Mouse (Mus musculus) liver, embryonic 15.5 days (tissue): ENCODE data around the gene Xlr3a. TPM values are rescaled to one million over a fixed set of nuclear protein-coding genes. Genes with fewer than 3 reads are reported as not detected.
"Not testable (repeated sequence)": the region's sequence is repeated elsewhere in the genome, so short reads cannot be mapped to it uniquely, and the experiment has no call there.

Source experiments
- ATAC-seq: fragments of 200-750 bp; cut with Nextera tagmentation; 2 replicates; pipeline ENCODE4 v1.8.0; 2017; ENCODE audit warnings: moderate number of reproducible peaks, mild to moderate bottlenecking, moderate library complexity; ENCODE audit not compliant: insufficient read depth
- H3K27ac ChIP-seq: fragments of 300-500 bp; sonication (generic); replicated peaks from 2 replicates; pipeline ENCODE4 v1.5.1; 2015; ENCODE audit warnings: mild to moderate bottlenecking, inconsistent platforms
- H3K27me3 ChIP-seq: fragments of 300-500 bp; sonication (generic); 2 replicates; pipeline ENCODE4 v1.6.1; 2015; ENCODE audit warnings: mild to moderate bottlenecking, inconsistent platforms
- H3K36me3 ChIP-seq: fragments of 300-500 bp; sonication (generic); replicated peaks from 2 replicates; pipeline ENCODE4 v1.6.1; 2015; ENCODE audit warnings: moderate library complexity, mild to moderate bottlenecking, inconsistent platforms
- H3K4me1 ChIP-seq: fragments of 300-500 bp; sonication (generic); replicated peaks from 2 replicates; pipeline ENCODE4 v1.6.1; 2015; ENCODE audit warnings: inconsistent platforms
- H3K4me2 ChIP-seq: fragments of 300-500 bp; sonication (generic); 2 replicates; pipeline ENCODE4 v1.6.1; 2015; ENCODE audit warnings: moderate library complexity, mild to moderate bottlenecking, inconsistent platforms
- H3K4me3 ChIP-seq: fragments of 300-500 bp; sonication (generic); replicated peaks from 2 replicates; pipeline ENCODE4 v1.5.1; 2015; ENCODE audit warnings: mild to moderate bottlenecking, inconsistent platforms
- H3K9ac ChIP-seq: fragments of 300-500 bp; sonication (generic); 2 replicates; pipeline ENCODE4 v1.6.1; 2015; ENCODE audit warnings: moderate library complexity, mild to moderate bottlenecking, inconsistent platforms
- H3K9me3 ChIP-seq: fragments of 300-500 bp; sonication (generic); replicated peaks from 2 replicates; pipeline ENCODE4 v1.6.1; 2016; ENCODE audit warnings: inconsistent platforms
- WGBS: fragments of 180-500 bp; shearing (Covaris S2); methylation state at CpG from one replicate; pipeline ENCODE4 v1.1.7; 2015; ENCODE audit warnings: mixed read lengths; ENCODE audit not compliant: insufficient replicate concordance; 5-methylcytosine and 5-hydroxymethylcytosine counted together
- polyA plus RNA-seq: library from polyadenylated mRNA; unstranded; fragments of >200 nt; fragmentation: Nextera tagmentation; extraction: Ambion mirVana; gene quantifications from 2 replicates; pipeline ENCODE4 v1.2.1, GENCODE M21; 2015

The Xlr3a gene
- polyA plus RNA-seq: 2.4 and 3.2 TPM in 2 replicates

DNA sequence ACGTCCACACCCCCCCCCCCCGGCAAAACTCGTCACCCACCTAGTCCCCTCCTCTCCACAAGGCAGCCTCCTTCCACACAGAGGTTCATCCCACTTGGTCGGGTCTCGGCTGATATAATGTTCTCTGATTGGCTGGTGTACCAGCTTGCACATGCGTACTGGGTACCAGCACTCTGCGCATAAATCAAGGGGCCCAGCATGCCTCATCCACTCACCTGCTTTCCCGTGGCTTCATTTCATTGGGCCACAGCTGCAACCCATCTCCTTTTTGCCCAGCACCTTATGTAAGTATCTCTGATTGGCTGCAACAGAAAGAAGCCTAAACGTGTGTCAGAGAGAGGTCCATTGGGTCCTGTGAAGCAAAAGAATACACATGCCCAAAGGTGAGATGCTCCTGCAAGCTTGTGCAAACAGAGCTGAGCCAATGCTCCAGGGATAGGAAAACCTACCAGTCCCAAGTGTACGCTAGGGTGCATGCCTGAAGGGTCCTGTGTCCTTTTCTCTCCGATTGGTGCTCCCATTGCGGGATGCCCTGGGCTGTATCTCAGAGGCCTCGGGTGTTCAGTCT lies at the start of gene Xlr3a:
Gene Xlr3a (minus strand): TSS at position 155 of the 568 bp plus-strand sequence.
- ATAC-seq, H3K9ac ChIP-seq, H3K36me3 ChIP-seq, H3K4me3 ChIP-seq, H3K27me3 ChIP-seq, H3K27ac ChIP-seq, H3K4me1 ChIP-seq, H3K4me2 ChIP-seq, H3K9me3 ChIP-seq: not testable (repeated sequence)
- WGBS: 60% methylated on average over 13 of the region's 13 CpGs

DNA sequence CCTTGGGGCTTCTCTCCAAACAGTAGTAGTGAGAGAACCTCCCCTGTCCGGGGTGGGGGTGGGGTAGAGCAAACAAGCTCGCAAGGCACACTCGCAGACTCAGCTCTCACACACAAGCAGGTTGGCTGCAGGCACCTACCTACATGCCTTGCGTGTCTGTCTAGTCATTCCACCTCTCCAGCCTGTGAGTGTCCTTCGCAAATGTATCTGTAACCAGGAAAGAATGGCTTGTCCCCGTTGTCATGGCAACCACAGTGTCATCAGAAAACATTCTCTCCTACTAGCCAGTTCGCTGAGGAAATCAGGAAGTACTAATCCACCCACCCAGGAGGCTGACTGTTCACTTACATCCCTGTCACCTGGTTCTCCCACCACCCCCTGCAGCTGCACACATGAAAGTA lies 46.3 kb upstream of the Xlr3a start:
- H3K4me2 ChIP-seq, H3K4me1 ChIP-seq, H3K27ac ChIP-seq, H3K4me3 ChIP-seq, H3K27me3 ChIP-seq, H3K9me3 ChIP-seq, H3K36me3 ChIP-seq, H3K9ac ChIP-seq: not testable (repeated sequence)
- no CpG with 5 or more reads among the region's 7 CpGs for WGBS
- ATAC-seq: peak; percentile 37; the same call in 1 of the 2 replicates

DNA sequence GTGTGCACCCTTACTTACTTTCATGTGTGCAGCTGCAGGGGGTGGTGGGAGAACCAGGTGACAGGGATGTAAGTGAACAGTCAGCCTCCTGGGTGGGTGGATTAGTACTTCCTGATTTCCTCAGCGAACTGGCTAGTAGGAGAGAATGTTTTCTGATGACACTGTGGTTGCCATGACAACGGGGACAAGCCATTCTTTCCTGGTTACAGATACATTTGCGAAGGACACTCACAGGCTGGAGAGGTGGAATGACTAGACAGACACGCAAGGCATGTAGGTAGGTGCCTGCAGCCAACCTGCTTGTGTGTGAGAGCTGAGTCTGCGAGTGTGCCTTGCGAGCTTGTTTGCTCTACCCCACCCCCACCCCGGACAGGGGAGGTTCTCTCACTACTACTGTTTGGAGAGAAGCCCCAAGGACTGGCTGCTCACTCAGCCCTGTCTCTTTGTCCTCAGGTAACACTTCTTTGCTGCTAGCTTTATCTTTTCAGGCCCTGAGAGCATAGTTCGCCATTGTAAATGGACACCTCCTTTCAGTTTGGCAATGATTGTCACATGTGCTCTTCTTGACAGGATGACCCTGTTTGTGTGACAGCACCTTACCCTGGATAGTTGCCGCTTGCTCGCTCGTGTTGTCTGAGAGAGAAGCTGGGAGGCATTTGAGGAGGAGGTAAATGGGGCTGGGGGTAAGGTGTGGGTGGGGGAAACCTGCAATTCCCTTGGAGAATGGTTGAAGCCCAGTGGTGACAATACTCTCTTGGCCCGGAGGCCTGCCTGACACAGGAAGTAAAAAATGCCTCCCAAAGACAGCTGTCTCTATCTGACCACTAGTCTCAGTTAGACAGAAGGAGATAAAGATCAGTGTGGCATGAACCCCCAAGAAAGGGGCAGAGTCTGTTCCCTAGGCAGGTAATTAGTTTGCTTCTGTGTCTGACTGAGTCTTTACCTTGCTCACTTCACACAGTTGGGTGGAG lies 26.2 kb upstream of the Xlr3a start:
- not testable (repeated sequence) for H3K9ac ChIP-seq, H3K27me3 ChIP-seq, H3K9me3 ChIP-seq, H3K36me3 ChIP-seq, H3K4me1 ChIP-seq, H3K4me3 ChIP-seq, H3K27ac ChIP-seq, H3K4me2 ChIP-seq
- no CpG with 5 or more reads among the region's 12 CpGs for WGBS
- 0 out of 2 replicates have a peak, but pooled peaks have one; percentile 22 for ATAC-seq

DNA sequence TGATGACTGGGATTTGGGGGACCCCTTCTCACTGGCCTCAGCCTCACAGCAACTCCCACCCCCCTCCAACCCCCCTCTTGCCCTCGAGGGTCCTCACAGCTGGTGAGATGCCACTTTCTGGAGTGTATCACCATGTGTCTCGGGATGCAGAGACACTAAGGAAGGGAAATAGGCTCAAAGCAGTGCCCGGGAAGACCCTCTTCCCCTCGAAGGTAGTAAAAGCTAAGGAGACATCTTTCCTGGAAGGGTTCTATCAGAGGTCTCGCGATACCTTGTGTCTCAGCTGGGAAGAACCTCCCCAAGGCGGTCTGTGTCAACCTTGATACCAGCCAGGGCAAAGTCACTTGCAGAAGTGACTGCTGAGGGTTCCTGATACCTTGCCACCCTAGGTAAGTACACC lies 19.9 kb upstream of the Xlr3a start, which contains the start of gene Gm14685:
Gene Gm14685 (plus strand): TSS at position 301 of the 400 bp plus-strand sequence.
- not testable (repeated sequence) for H3K4me3 ChIP-seq, H3K4me2 ChIP-seq, H3K4me1 ChIP-seq, H3K27me3 ChIP-seq, H3K36me3 ChIP-seq, H3K9me3 ChIP-seq, H3K9ac ChIP-seq, ATAC-seq, H3K27ac ChIP-seq
- no CpG with 5 or more reads among the region's 7 CpGs for WGBS

DNA sequence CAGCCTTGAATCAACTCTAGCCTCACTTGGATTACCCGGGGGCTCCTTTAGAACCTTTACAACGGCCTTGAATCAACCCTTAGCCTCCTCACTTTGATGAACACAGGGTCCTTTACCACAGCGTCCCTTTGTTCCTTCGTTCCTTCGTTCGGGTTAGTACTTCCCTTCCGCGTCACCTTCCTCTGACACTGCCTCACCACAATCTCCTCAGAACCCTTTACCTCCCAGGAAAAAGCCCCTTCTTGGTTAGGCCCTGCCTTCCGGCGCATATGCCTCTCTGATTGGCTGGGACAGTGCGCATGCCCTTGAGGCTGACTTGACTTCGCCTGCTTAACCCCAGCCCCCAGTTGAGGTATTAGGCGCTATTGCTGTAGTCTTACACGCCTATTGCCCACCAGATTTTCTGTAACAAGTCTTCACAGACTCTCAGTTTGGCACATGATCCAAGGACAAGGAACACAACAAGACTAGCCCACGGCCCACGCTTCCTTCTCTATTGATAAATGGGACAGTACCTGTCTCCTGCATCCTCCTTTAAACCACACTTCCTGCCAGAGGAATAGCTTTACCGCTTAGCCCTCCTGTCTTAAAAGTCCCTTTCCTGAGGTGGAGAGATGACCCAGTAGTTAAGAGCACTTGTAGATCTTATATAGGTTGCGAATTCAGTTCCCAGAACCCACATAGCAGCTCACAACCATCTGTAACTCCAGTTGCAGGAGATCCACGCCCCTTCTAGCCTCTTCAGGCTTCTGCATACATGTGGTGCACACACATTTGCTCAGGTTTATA lies 14.4 kb downstream of the Xlr3a start, which contains the start of gene Xlr4a:
Gene Xlr4a (minus strand): TSS at position 212 of the 789 bp plus-strand sequence.
- 48% methylated on average over 19 of the region's 19 CpGs for WGBS

DNA sequence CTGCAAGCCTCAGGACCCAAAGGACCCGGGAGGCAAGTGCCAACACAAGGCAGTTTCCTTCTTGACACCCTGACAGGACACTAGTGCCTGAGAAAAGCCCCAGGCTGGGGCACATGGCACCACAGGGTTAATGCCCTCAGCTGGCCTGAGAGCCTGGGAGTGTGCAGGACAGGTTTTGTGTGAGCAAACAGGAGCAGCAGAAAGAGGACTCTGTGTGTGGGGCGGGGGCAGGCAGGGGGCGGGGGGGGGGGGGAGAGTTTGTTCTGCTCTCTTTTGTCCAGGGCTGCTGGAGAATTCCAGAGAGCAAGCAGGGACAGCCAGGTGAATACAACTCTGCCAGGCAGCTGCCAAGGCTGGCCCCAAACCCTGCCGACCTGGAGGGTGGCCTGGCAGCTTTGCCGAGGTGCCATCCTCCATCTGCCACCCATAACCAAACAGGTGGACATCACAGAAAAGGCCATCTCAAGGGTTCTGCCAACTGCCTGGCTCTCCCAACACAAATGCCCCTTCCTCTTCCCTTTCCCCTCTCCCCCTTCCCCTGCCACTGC lies 30.1 kb downstream of the Xlr3a start:
- not testable (repeated sequence) for ATAC-seq, H3K27ac ChIP-seq
- WGBS: 29% methylated on average over 1 of the region's 5 CpGs

More for the DNA sequence above, 14.4 kb downstream of the Xlr3a start, which contains the start of gene Xlr4a:
- H3K27ac ChIP-seq, H3K4me3 ChIP-seq, H3K36me3 ChIP-seq, ATAC-seq, H3K27me3 ChIP-seq, H3K9ac ChIP-seq, H3K9me3 ChIP-seq, H3K4me2 ChIP-seq, H3K4me1 ChIP-seq: not testable (repeated sequence)

DNA sequence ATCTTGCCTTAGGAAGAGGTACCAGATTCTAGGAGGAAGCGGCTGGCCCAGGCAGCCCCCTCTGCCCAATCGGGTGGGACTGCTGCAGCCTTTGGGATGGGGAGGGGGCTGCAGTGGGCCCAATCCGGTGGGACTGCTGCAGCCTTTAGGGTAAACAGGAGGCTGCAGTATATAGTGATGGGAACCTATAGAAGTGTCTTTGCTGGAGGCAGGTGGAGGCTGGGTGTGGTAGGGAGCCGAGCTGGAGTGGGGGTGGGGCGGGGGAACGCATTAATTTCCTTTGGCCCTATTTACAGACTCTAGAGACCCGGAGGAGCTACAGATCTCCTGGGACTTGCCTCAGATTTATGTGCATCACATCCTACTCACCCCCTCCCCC lies 32.5 kb downstream of the Xlr3a start, which contains the start of gene Pnma3:
Gene Pnma3 (plus strand): TSS at position 373 of the 379 bp plus-strand sequence.
- Histone ChIP-seq H3K4me3 (no peak within 1 kb of the TSS), H3K27me3 (peaks cover 9% of the 10 kb centered on the region; the same call in 1 of the 2 replicates), H3K36me3 (no peaks in the 10 kb centered on the region), H3K4me2 (no peak within 1 kb of the TSS), H3K9me3 (no peaks in the 10 kb centered on the region), H3K4me1 (no peaks in the 10 kb centered on the region), H3K27ac (no peak within 1 kb of the TSS), H3K9ac (no peak within 1 kb of the TSS)
- 22% methylated on average over 7 of the region's 7 CpGs for WGBS
- ATAC-seq: no peak

More for the DNA sequence above, 30.1 kb downstream of the Xlr3a start:
- H3K4me2 ChIP-seq, H3K36me3 ChIP-seq, H3K4me1 ChIP-seq, H3K9ac ChIP-seq, H3K27me3 ChIP-seq, H3K4me3 ChIP-seq, H3K9me3 ChIP-seq: not testable (repeated sequence)

DNA sequence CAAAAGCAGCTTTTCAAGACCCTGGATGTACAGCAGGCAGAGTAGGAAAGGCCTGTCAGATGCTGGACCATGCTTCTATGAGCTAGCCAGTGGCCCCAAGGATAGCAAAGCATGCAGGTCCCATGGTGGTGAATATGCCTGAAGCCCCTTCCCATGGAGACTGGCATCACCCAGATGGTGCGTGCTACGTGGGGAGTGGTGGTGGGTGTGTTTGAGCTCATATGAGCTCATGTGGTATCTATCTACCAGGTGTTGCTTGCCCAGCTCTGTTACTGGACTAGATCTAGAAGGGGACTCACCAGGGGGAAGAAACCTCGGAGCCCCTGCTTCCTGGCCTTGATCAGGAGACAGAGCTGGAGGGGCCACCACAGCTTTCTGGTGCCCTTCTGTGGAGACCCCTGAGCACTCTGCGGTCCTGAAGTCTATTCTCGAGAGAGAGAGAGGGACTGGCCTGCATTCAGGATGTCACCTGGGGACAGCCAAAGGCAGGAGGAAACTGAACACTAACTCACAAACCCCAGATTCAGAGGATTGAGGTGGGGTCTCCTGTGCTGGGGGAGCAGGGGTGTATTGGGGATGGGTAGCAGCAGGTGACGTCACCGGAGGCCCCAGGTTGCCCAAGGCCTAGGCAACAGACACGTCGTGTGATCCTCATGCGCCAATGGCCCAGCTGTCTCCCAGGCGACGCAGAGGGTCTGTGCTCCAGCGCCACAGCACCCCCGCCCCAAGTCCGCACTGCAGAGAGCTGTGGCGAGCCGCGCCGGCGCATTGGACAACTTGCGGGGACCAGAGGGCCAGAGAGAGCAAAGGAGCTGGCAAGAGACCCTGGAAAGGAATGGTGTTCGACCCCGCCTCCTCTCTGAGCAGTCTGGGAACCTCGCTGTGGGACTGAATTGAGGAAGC lies 33.1 kb downstream of the Xlr3a start:
- no peaks in the 10 kb centered on the region for H3K4me1 ChIP-seq
- H3K9ac ChIP-seq: no peak overlapping the region
- H3K4me2 ChIP-seq: no peak overlapping the region
- H3K9me3 ChIP-seq: no peaks in the 10 kb centered on the region
- 34% methylated on average over 24 of the region's 24 CpGs for WGBS
- H3K27me3 ChIP-seq: peaks cover 9% of the 10 kb centered on the region; the same call in 1 of the 2 replicates
- H3K27ac ChIP-seq: no peak overlapping the region
- no peaks in the 10 kb centered on the region for H3K36me3 ChIP-seq
- no peak for ATAC-seq
- H3K4me3 ChIP-seq: no peak overlapping the region

DNA sequence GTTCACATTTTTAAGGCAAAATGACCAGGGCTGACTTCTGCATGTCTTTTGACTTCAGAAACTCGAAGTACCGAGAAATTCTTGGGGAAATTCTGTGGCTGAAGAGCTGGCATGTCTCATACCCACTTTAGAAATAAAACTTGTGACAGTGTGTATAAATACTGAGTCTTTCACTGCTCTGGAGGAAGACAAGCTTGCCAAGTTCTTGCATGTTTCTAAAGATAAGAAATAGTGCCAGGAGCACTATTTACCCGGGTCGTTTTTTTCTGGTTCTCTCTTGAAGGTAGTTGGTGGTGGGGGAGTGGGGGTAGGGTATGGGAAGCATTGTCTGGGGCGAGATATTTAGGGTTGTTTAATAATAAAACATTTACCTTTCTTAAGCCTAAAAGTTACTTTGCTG lies 34.6 kb downstream of the Xlr3a start:
- ATAC-seq: no peak
- Histone ChIP-seq H3K4me1 (no peaks in the 10 kb centered on the region), H3K4me3 (no peak overlapping the region), H3K27me3 (peaks cover 9% of the 10 kb centered on the region; the same call in 1 of the 2 replicates), H3K27ac (no peak overlapping the region), H3K4me2 (no peak overlapping the region), H3K36me3 (no peaks in the 10 kb centered on the region), H3K9ac (no peak overlapping the region), H3K9me3 (no peaks in the 10 kb centered on the region)
- 30% methylated on average over 5 of the region's 5 CpGs for WGBS

DNA sequence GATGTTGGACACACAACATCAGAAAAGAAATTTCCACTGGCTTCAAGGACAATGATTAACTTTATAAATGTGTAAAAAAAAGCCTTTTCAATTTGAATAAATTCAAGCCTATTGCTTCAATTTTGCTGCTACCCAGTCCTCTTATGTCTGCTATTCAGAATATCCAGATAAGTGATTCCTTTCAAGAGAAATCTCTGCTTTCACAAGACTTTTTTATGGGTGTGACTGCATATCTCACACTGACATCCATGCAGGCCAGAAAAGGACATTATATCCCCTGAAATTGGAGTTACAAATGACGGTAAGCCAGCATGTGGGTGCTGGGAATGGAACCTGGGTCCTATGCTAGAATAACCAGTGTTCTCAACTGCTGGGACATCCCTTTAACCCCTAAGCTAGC lies 35.4 kb downstream of the Xlr3a start:
- H3K36me3 ChIP-seq: no peaks in the 10 kb centered on the region
- no peaks in the 10 kb centered on the region for H3K9me3 ChIP-seq
- no peaks in the 10 kb centered on the region for H3K4me1 ChIP-seq
- 31% methylated on average over 1 of the region's 1 CpGs for WGBS
- H3K9ac ChIP-seq: no peak overlapping the region
- H3K4me2 ChIP-seq: no peak overlapping the region
- no peak overlapping the region for H3K27ac ChIP-seq
- no peak overlapping the region for H3K4me3 ChIP-seq
- ATAC-seq: no peak
- peaks cover 9% of the 10 kb centered on the region; the same call in 1 of the 2 replicates for H3K27me3 ChIP-seq
